Comparison of ENCODE assay signal across 14 mouse cellular contexts in the genomic region with DNA sequence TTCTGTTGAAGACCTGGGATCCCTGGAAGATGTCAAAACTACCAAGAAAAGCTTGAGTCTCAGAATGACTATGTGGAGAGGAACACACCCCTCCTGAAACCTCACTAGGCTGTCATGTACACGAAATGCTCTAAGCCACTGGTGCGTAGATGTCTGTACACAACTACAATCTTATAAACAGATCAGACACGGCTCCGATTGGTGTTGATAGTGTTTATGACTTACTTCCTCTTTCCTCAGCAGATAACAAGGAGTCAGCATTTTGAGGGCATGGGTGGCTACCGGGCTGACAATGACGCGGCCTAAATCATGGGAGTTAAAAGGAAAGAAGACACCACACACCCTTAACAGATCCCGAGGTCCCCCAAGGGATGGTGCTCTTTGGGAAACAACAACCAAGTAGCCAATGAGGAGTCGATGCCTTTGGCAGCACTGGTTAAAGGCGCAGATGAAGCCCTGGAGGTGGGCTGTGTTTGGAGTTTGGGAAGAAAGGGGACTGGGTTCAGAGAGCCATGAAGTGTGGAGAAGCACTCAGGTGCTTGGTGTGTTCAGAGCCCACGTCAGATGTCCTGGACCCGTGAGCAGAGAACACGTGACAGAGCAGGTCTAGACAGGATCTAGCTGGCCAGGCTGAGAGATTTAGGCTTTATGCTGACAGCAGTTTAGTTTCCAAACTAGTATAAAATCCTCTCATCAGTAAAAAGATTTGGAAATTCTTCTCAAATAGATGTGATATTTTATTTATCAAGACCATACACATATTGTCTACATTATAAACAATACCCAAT. TPM values are rescaled to one million over a fixed set of nuclear protein-coding genes. Genes with fewer than 3 reads are reported as not detected.
DNase-seq lines count a peak whose midpoint lies in the region; ATAC-seq lines count a peak whose summit lies in the region.
"Had no signal": no experiment of that assay in that cellular context is flagged by ENCODE, and none has a peak within 500 bp of the region (broad histone marks: within the 10 kb centered on the region; RNA-seq: fewer than 3 reads in every experiment).

No protein-coding gene starts in this region.

- H3K9ac ChIP-seq in hindbrain, embryonic 16.5 days (ENCODE audit: low read depth, low read length): no peak overlapping the region
- H3K9ac ChIP-seq: embryonic facial prominence, embryonic 15.5 days; limb, embryonic 15.5 days had no signal

- DNase-seq in kidney, adult 11 months: peak; percentile 27
- no peak for DNase-seq in kidney, adult 18-20 months
- peak; percentile 19 for DNase-seq in lung, postnatal 36 days
- DNase-seq in lung, postnatal 14 days: no peak
- DNase-seq in urinary bladder, postnatal 10 days (ENCODE audit: low spot score): no peak
- DNase-seq in forebrain, embryonic 10.5 days (ENCODE audit: extremely low spot score, low spot score): no peak
- DNase-seq: adrenal gland, adult 8-10 months had no signal

- H3K4me3 ChIP-seq in forebrain, embryonic 10.5 days: no peak overlapping the region
- H3K4me3 ChIP-seq in hindbrain, embryonic 16.5 days (ENCODE audit: low read length): no peak overlapping the region
- H3K4me3 ChIP-seq: embryonic facial prominence, embryonic 15.5 days; heart, embryonic 10.5 days; limb, embryonic 15.5 days; myocyte had no signal

- no peak overlapping the region for H3K27ac ChIP-seq in forebrain, embryonic 10.5 days
- no peak overlapping the region for H3K27ac ChIP-seq in hindbrain, embryonic 16.5 days (ENCODE audit: low read depth, low read length)
- H3K27ac ChIP-seq: embryonic facial prominence, embryonic 15.5 days; heart, embryonic 10.5 days; limb, embryonic 15.5 days had no signal

- H3K4me2 ChIP-seq in hindbrain, embryonic 16.5 days (ENCODE audit: low read length): no peak overlapping the region
- H3K4me2 ChIP-seq: embryonic facial prominence, embryonic 15.5 days; limb, embryonic 15.5 days had no signal

- H3K27me3 ChIP-seq in forebrain, embryonic 10.5 days (ENCODE audit: poor library complexity, severe bottlenecking): peaks cover 5% of the 10 kb centered on the region
- H3K27me3 ChIP-seq in hindbrain, embryonic 16.5 days (replicated peaks; ENCODE audit: control insufficient read depth, insufficient read depth, low read length): no peaks in the 10 kb centered on the region
- H3K27me3 ChIP-seq: embryonic facial prominence, embryonic 15.5 days; limb, embryonic 15.5 days had no signal

- ATAC-seq in inflammation-experienced regulatory T-cells, adult 6 months: peak; percentile 56
- no peak for ATAC-seq in hindbrain, embryonic 16.5 days
- ATAC-seq: forebrain, embryonic 14.5 days had no signal

- H3K9me3 ChIP-seq in forebrain, embryonic 10.5 days: no peaks in the 10 kb centered on the region
- H3K9me3 ChIP-seq in hindbrain, embryonic 16.5 days (ENCODE audit: control insufficient read depth, low read length): no peaks in the 10 kb centered on the region
- H3K9me3 ChIP-seq: embryonic facial prominence, embryonic 15.5 days; heart, embryonic 10.5 days; limb, embryonic 15.5 days had no signal

- no peaks in the 10 kb centered on the region for H3K4me1 ChIP-seq in forebrain, embryonic 10.5 days
- H3K4me1 ChIP-seq in hindbrain, embryonic 16.5 days (ENCODE audit: control insufficient read depth, insufficient read depth, low read depth, low read length): no peaks in the 10 kb centered on the region
- H3K4me1 ChIP-seq: embryonic facial prominence, embryonic 15.5 days; limb, embryonic 15.5 days had no signal

- no peaks in the 10 kb centered on the region for H3K36me3 ChIP-seq in forebrain, embryonic 10.5 days (replicated peaks)
- no peaks in the 10 kb centered on the region for H3K36me3 ChIP-seq in hindbrain, embryonic 16.5 days (ENCODE audit: control insufficient read depth, insufficient read depth, low read length)
- H3K36me3 ChIP-seq: embryonic facial prominence, embryonic 15.5 days; heart, embryonic 10.5 days; limb, embryonic 15.5 days had no signal

- 85% methylated on average over 13 of the region's 13 CpGs for WGBS in forebrain, embryonic 10.5 days
- 90% methylated on average over 13 of the region's 13 CpGs for WGBS in hindbrain, embryonic 16.5 days

RNA-seq across cellular contexts. Expression of a gene that starts 17.4 kb away (rescaled TPM):
- polyA plus RNA-seq in inflammation-experienced regulatory T-cells, adult 6 months (2017; shearing (Covaris generic)): 100 to 1,000 TPM in 2 of 3 experiments, 10 to 100 TPM in 1; 70.7 to 130 (median 118) TPM
- 67.0 and 70.8 TPM in 2 replicates for polyA plus RNA-seq in forebrain, embryonic 10.5 days (2016; fragmentation: Nextera tagmentation; extraction: Ambion mirVana)
- 48.8 and 60.2 TPM in 2 replicates for polyA plus RNA-seq in hindbrain, embryonic 16.5 days (2015; fragmentation: Nextera tagmentation; extraction: Ambion mirVana)

RNA-seq across cellular contexts. Expression of a gene that starts 33.2 kb away (rescaled TPM):
- 1 to 10 TPM in 1 of 3 experiments, under 1 TPM in 2; 0.26 to 1.1 (median 0.36) TPM for polyA plus RNA-seq in inflammation-experienced regulatory T-cells, adult 6 months (2017; shearing (Covaris generic))
- polyA plus RNA-seq in forebrain, embryonic 10.5 days (2016; fragmentation: Nextera tagmentation; extraction: Ambion mirVana): 0.10 and 0.12 TPM in 2 replicates
- 0.88 and 1.9 TPM in 2 replicates for polyA plus RNA-seq in hindbrain, embryonic 16.5 days (2015; fragmentation: Nextera tagmentation; extraction: Ambion mirVana)
- polyA plus RNA-seq: heart, embryonic 10.5 days had no signal

RNA-seq across cellular contexts. Expression of a gene that starts 50.6 kb away (rescaled TPM):
- 10 to 100 TPM; 31.5 to 33.9 (median 33.2) TPM for polyA plus RNA-seq in inflammation-experienced regulatory T-cells, adult 6 months (2017; shearing (Covaris generic))
- polyA plus RNA-seq in forebrain, embryonic 10.5 days (2016; fragmentation: Nextera tagmentation; extraction: Ambion mirVana): 12.2 and 12.8 TPM in 2 replicates
- polyA plus RNA-seq in hindbrain, embryonic 16.5 days (2015; fragmentation: Nextera tagmentation; extraction: Ambion mirVana): 48.6 and 50.3 TPM in 2 replicates

Comparison
In these comparisons a context has a peak if more than half of its experiments do, and no peak if none do; other contexts are left out.
1. DNase-seq: peak in kidney, adult 11 months (single experiment) and lung, postnatal 36 days (single experiment); none in kidney, adult 18-20 months (single experiment), lung, postnatal 14 days (single experiment), urinary bladder, postnatal 10 days (single experiment) and forebrain, embryonic 10.5 days (single experiment).